Mouse (Mus musculus) CD4-positive, CD25-positive, alpha-beta regulatory T cell, adult 2 months (primary cell): ENCODE results near the gene Cplx2.
A peak's percentile ranks its signal among the peaks of the same experiment; 100 is the strongest.

ENCODE experiments used
- DNase-seq: peaks from one replicate; pipeline ENCODE4 v3.0.0-alpha.2; 2012; ENCODE audit warnings: low read depth, low spot score

Cplx2 gene

DNA sequence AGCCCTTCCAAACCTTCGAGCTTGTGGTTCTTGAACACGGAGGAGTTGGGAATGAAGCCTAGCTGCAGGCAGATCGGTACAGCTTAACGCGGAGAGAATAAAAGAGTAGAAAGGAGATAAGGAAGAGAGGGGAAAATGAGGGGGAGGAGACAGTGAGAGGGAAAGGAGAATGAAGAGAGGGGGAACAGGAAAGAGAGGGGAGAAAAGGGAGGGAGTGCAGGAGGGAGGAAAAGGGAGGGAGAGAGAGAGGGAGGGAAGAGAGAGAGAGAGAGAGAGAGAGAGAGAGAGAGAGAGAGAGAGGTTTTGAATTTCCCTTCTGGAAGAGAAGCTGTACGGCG, at the start of gene Cplx2:
Cplx2 (plus strand) TSS at position 301 of the 338 bp plus-strand sequence.
- no peak for DNase-seq

DNA sequence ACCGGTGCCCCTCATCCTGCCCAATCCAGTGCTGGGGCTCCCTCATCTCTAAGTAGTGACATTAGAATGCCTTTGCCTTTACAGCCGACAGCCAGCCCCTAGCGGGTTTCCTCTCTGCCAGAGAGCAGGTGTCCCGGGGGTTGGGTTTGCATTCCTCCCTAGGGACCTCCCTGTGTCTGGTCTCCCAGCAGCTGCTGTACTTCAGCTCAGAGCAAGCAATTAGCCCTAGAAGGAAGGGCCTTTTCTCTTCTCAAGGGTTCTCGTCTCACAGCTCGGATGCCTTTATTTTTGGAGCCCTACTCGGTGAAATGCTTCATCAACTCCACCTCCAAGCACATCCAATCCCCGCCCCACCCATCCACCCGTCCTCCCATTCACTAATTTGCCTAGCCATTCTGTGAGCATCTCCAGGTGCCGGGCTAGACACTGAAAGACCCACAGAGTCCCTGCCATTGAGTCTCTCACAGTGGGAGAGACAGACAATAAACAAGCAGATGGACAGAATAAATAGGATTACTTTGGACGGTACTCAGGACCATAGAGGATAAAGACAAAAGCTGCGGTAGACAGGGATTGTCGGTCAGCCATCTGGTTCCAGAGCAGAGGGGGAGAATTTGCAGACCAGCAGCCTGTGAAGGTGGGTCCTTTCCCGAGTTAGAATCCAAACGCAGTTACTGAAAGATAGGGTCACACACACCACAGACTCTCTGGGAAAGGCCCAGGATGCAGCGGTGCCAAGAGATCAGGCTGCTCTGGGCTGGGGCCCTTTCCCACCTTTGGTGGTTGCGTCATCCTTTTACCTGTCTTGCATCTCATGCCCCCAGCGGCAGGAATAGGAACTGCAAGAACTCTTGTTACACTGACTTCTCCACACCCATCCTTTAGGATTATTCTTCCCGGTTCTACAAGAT, 48.5 kb upstream of the Cplx2 start:
- DNase-seq, result peak; percentile 61

DNA sequence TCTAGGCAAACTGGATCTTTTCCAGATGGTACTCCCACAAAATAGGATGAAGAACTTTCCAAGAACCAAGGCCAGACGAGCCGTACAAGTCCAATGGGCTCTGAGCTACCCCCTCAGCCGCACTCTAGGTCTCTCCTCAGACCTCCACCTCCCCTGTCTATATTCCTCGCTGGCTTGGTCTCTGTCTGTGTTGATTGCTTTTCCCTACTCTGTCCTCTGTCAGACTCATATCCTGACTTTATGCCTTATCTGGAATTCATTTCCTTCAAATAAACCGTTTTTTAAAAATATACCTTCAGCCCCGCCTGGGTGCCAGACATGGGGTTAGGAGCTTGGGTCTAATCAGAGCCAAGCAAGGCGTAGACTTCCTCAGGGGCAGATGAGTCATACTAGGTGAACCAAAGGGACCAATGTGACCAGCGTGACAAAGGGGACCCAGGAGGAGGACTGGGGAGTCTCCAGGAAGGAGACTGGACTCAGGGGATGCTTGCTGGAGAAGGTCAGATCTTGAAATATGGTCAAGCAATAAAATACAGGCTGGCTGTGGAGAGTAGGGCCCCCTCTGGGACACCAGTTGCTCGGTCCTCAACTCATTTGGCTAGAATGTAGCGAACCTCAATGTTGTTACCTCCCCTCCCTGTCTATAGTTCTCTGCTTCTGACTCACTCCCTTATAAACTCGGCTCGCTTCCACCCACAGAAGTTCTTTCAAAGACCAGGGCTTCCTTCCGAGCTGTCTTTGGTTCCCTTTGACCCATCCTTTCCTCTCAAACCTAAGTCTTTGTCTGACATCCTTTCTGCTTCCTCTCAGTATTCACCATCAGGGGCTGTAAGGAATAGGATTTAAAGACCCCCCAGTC, 47.6 kb upstream of the Cplx2 start:
- no peak for DNase-seq

DNA sequence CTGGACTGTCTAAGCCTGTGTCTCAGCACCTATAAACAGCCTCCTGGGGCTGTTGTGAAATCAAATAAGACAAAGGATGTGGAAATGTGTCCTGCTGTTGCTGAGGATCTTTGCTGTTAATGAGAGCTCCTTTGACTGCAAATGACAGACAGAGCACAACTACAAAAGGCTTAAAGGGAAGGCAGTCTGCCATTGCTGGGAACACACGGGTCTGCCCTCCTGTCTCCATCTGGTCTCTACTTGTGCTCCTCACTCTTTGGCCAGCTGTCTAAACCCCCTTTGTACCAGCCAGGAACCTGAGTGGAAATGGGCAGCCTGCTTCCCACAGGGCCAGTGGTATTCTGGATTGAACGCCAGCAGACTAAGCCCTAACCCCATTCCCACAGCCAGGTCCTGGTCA, 47.0 kb upstream of the Cplx2 start:
- DNase-seq, result no peak

DNA sequence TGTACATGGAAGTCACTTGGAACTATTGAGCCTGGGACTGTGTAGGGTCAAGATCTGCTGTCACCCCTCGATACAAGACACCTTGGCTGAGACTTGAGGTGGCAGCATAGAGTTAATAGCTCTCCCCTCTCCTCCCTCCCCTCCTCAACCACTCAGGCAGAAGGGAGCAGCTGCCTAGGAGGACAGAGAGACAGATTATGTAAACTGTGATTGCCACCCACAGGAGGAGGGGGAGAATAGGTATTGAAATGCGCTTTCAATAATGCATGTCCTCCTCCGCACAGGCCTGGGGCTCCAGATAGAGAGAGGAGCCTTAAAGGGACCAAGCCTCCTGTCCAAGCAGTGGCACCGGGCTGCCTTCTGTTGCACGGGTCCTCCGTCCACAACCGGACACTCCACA, 45.3 kb upstream of the Cplx2 start:
- DNase-seq, result no peak

DNA sequence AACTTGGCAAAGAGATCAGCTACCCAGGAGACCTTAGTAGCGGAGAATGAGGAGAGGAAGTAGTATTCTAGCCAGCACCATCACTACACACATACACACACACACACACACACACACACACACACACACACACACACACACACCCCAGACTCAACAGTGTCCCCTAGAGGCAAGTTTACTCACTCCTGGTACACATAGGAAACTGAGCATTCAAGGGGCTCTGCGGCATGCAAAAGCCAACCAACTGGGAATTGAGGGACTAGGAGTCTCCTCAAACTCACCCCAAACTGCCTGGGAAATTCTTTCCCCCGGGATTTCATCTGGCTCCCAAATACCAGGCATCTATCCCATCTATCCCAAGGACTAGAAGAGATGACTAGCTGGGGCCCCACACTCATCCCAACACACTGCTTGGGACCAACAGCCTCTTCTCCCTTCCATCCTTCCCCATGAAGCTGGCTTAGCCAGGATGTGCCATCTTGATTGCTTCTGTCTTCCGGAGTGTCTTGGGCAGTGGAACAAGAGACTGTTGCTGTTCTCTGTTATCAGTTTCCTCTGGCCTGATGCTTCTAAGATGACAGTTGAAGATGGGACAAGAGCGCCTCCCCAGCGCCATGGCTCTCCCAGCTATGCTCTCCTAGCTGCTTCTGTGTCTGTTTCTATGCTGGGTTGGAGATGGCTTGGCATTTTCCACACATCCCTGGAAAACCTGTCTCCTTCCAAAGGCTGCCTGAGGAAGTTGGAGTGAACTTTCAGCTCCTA, 44.3 kb upstream of the Cplx2 start:
- no peak for DNase-seq

DNA sequence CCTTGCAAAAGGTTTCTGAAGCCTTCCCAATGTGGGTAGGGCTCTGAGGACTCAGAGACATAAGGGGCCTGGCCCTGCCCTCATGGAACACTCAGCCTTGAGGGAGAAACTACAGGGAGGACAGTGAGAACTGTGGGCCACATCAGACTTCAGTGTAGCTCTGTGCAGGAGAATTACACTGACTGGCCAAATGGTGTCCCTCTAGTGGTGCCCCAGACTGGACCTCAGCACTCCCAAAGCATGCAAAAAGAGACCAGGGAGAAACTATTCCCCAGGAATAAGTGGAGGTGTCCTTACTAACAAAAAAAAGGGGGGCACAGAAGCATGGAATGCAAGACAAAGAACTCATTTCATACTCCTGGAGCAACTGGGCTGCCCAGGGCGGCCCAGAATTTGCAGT, 43.1 kb upstream of the Cplx2 start:
- DNase-seq, result no peak

DNA sequence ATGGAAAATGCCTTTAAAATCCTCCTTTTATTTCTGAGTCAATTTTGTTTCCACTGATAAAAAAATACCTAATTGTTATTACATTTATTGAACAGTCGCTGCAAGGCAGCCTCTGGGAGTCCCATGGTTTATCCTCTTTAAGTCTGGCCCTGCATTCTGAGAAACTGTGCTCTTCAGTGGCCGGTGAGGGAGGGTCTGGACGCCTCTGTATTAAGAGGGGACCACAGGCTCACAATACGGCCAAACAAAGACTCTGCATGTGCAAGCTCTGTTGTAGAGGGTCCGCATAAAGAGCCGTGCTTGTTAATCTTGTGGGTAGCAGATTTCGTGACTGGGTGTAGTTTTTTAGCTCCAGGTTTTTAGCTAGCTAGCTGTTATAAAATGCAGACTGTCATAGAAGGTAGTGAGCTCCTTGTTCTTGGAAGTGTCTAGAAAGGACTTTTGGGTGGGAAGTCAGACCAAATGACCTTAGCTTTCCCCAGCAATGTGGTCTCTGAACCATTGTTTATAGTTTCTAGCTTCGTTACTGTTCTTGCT, 42.1 kb upstream of the Cplx2 start:
- DNase-seq, result no peak

DNA sequence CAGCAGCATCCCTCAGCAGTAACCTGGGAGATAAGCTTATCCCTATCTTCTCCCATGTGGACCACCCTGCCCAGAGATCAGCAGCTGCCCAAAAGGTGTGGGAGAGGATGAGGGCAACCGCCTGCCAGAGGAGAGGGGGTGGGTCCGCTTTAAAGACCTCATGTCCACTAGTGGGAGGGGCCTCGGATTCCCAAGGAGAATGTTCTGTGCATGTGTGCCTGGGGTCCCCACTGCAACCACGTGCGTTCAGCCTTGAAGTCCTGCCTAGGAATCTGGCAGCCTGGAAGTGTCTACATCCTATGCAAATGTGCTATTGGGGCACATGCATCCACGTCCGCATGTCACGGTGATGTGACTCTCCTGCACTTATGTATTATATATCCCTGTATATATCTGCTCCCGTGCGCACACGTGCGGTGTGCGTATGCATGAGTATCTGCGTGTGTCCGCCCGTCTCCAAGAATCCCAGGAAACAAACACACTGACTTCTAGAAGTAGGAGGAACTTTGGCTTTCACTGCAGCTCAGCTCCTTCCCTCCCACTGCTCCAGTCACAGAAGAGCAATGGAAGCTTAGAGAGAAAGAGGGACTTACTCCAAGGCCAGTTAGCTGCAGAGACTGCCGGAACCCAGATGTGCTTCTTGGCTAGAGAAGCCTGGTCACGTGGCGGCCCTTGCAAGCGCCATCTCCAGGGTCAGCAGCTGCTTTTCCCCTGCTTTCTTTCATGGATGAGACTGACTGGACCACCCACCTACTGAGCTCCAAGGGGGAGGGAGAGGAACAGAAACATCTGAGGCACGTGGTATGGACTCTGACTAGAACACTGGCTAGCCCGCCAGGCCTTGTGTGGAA, 39.1 kb upstream of the Cplx2 start:
- no peak for DNase-seq

DNA sequence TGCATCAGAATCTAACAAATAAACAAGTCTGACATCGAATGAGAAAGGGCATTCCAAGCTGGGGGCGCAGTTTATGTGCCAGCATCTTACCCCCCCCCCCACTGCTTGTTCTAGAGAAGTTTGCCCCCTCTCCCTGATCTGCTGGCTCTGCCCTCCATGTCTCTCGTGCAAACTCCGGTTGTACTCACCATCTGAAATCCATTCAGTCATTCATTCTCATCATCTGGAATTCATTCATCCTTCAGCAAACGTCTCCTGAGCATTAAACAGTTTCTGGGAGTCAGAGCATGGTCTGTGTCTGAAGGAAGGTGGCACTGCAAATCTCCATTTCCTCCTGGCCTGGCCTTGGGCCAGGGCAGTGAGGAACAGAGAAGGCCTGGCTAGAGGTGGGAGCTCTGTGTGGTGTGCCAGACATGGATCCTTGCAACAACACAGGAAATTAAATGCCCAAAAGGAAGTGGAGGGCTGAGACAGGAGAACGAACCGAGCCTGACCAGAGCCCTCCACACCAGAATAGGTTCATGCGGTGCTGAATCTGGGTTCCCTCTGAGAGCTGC, 38.1 kb upstream of the Cplx2 start:
- no peak for DNase-seq

DNA sequence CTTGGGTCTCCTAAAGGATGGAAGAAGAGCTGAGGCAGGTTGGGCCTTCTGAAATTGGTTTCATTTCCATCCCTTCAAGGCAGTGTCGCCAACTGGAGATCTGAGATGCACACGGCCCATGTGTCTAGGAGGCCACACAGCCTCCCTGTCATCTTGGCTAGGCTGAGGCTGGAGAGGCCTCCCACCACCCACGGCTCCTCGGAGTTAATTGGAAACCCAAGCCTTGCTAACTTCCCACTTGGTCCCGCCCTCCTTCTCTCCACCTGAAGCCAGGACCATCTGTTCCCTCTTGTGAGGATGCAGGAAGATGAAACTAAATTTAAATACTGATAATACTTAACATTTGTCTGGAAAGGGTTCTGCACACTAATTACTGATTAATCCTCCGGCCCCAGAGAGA, 34.1 kb upstream of the Cplx2 start:
- no peak for DNase-seq

DNA sequence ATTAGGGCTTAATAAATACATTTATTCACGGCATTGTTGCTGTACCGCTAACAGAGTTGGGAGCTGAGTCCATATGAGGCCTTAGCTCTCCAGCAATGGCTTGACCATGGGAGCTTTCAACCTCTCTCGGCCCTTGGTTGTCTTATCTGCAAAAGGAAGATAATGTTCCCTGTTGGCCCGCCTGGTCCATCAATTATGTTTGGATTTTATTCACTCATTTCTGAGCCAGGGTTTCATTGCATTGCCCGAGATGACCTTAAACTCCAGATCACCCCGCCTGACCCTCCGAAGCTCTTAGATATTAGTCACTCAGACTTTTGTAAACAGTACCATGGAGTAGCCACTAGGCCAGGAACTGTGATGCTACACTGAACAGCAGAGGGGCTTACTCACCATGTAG, 33.6 kb upstream of the Cplx2 start:
- no peak for DNase-seq

DNA sequence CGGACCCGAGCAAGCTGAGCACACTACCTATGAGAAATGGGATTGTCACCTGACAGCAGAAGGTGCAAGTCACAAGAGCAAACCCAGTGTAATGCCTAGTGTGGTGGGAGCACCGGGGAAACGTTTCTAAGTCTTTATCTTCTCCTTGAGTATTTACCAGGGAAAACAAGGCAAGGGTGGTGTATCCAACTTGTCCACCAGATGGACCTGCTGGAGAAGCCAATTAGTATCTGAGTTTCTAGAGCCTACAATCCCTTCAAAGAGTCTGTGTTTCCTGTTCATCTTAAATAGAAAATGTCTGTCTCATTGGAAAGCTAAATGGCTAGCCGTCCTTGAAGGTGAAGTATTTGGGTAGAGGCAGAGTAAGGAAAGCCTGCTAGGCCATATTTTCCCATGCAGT, 32.3 kb upstream of the Cplx2 start:
- no peak for DNase-seq

DNA sequence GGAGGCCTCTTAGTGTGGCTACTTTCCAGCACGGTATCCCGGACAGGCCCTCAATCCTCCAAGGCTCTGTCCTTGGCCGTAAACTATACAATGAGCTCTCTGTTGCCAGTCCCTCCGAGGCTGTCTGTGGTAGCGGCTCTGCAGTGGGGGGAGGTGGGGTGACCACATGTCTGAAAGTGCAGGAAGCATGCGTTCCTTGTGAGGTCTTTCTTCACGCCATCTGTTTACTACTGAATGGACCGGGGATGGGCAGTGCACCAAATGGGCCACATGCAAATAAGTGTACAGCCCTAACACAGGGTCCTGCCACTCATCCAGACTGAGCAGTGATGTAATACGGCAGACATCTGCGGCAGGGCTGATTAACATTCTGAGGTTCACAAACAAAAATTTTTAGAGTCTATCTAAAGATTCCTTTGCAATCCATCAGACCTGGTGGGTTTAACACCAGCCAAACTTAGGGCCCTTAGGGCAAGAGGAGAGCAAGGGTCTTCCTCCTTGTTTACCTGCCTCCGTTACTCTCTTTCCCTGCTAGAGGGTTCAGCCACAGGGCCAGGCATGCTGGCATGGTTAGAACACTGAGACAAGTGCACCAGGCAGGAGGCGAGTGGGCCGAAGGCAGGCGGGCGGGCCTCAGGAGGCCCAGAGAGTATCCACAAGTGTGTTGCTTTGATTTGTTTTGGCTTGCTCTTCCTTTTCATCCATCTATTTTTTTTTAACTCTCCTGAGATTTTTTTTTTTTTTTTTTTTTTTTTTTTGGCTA, 25.1 kb upstream of the Cplx2 start:
- no peak for DNase-seq

DNA sequence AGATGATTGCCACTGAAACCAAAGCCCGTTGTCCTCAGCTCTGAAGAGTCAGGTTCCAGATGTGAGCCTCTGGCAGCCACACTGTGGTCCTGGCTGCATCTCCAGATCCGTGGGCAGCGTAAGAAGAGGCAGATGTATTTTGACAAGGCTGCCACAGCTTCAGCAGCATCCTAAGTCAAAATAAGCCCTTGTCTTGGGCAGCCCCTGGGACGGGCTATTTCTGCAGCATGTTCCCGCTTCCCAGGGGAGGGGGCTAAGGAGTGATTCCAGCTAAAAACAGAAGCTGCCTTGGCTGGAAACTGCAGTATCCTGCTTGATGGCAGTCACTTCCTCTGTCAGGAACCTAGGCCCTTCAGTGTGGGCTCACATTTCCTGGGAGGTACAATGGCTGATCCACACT, 23.1 kb upstream of the Cplx2 start:
- no peak for DNase-seq

DNA sequence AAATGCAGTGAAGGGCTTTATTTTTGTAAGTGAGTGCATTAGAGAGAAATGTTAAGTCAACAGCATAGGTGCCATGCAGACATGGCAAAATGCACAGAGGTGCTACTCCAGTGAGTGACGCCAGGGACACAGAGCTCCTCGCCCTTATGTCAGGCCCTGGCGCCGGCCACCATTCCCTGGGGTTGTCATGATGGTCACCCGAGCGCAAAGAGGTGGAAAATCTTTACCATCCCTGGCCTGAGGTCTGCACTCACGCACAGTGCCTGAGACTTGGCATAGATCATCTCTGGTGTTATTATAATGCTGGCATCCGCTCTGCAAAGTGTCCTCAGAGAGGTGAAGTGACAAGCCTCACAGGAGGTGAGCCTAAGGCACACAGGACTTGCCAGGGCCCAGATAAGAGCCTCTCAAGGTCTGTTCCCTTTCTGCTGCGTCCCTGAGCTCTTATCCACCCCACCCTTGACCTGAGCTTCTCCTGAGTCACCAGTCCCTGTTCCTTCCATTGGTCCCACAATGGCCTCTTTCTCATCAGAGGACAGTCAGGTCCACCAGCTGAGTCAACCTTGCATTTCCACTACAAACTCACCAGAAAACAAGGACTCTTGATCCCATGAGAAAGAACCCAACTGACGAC, 21.9 kb upstream of the Cplx2 start:
- no peak for DNase-seq

DNA sequence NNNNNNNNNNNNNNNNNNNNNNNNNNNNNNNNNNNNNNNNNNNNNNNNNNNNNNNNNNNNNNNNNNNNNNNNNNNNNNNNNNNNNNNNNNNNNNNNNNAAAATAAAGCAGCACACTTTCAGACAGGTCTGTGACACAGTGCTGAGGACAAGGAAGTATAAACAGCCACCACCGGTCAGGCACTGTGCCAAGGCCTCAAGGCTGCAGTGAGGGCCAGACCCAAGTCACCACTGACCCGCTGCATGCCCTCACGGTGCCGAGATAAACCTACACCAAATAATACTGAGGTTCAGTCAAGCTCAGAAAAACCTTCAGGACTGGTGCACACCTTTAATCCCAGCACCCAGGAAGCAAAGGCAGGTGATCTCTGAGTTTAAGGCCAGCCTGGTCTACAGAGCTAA, 13.7 kb upstream of the Cplx2 start:
- DNase-seq, result no peak

DNA sequence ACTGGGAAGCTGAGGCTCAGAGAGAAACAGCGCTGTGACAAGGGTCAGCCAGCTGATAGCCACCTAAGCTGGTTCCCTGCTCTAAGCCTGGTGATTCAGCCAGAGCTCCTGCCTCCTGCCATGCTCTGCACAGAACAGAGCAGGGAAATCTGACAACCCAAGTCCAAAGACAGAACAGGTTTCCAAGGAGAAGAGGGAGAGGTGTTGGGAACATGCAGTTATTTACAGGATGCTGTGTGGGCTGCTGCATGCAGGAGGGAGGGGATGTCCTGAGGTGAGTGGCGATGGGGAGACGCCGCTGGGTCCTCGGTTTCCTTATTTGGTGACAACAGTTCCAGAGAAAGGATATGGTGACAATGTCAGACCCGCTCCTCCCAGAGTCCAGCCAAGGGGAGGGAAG, 12.0 kb upstream of the Cplx2 start:
- no peak for DNase-seq

DNA sequence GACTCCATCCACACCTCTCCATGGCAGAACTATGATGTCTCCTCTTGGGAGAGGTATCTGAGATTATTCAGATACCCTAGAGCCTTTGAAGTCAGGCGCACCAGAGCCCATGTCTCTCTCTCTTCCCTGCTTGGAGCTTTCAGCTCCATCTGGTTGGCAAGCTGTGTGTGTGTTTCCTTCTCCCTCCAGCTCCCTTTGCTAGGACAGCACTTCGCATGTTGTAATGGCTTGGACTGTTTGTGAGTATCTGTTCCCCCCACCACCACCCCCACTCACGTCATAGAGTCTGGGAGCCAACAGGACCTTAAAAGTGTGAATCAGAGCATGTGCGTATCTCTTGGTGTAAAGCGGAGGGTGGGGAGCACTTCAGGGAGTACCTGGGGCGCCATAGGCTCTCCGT, 6.5 kb upstream of the Cplx2 start:
- DNase-seq, result no peak
